Mouse (Mus musculus) heart, adult 10 weeks (tissue): Measurements from ENCODE around the gene Vwde. TPM values are rescaled to one million over a fixed set of nuclear protein-coding genes. Genes with fewer than 3 reads are reported as not detected.

Experiments used
- polyA plus RNA-seq: library from polyadenylated mRNA; stranded (reverse); fragments of 350-450 nt; fragmentation: Illumina TruSeq; extraction: RNeasy Lipid Tissue Mini Kit (QIAGEN cat#74804); gene quantifications from one replicate; pipeline ENCODE4 v1.2.3, GENCODE M21; 2014; ENCODE audit warnings: low read depth, low replicate concordance

Gene Vwde
- polyA plus RNA-seq = not detected

DNA sequence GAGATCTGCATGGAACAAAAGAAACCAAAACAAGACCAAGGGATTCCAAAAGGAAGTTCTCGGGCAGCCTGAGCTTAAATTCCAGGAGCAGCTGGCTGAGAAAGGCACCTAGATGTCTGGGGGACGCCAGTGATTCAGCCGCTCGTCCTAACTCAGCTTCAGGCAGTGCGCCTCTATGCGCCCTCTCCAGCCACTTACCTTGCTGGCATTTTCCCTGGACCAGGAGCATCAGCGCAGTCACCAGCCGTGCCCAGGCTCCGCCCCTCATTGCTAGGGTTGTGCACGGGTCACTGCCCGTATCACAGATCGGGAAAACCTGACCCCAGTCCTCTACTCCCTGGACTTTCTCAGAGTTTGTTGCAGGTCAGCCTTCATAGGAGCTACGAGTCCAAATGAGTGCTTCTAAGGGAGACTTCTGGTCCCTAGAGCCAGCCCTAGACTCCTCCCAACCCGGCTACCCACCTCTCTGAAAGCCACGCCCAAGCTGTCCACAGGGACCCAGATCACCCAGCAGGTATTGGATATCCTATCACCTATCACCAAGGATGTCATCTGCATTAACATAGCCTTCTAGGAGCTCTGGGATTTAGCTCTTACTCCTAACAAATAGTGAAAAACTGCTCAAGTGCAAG, at the start of gene Vwde:
Gene Vwde, minus strand, starts transcription at position 370 of the 632 bp plus-strand sequence.

Other genes with a start within 250 kb of the Vwde start
- gene Tmem106b, start 155.2 kb downstream of the Vwde start, polyA plus RNA-seq = 71.4 TPM